In genomic region chr11:118584826-118585225, GRCm38 (mm10) we compare ENCODE assay signal across 9 mouse cellular contexts.
DNase-seq lines count a peak whose midpoint lies in the region; ATAC-seq and TF ChIP-seq lines count a peak whose summit lies in the region.
"Had no signal": no experiment of that assay in that cellular context is flagged by ENCODE, and none has a peak within 500 bp of the region (broad histone marks: within the 10 kb centered on the region; RNA-seq: fewer than 3 reads in every experiment).

No protein-coding gene starts in this region.

- no peak overlapping the region for H3K4me2 ChIP-seq in hindbrain, embryonic 14.5 days (replicated peaks)
- H3K4me2 ChIP-seq: limb, embryonic 12.5 days had no signal

- peak; percentile 95 for ATAC-seq in common myeloid progenitor, adult 5-6 weeks (replicated peaks; ENCODE audit: low read depth, poor library complexity, severe bottlenecking)
- no peak for ATAC-seq in hindbrain, embryonic 14.5 days (ENCODE audit: low FRiP score)

- TF ChIP-seq EP300 in heart, adult 2 months (IDR thresholded peaks at IDR 0.05; ENCODE audit: insufficient read depth, low read depth, low read length) = no peak
- peak; percentile 56; the same call in 1 of the 2 replicates for TF ChIP-seq EP300 in ES-Bruce4 (IDR thresholded peaks at IDR 0.05; ENCODE audit: insufficient read depth, low read depth, low read length)

- no peaks in the 10 kb centered on the region for H3K79me2 ChIP-seq in heart, adult 2 months (replicated peaks; ENCODE audit: control insufficient read depth, insufficient read depth, low read length)

- TF ChIP-seq CTCF in heart, adult 2 months (IDR thresholded peaks at IDR 0.05) = no peak
- TF ChIP-seq CTCF in ES-Bruce4 (IDR thresholded peaks at IDR 0.05; ENCODE audit: low read depth, low read length) = peak; percentile 12

- H3K9me3 ChIP-seq in ES-Bruce4 (replicated peaks; ENCODE audit: control insufficient read depth, insufficient read depth, low read length, poor library complexity, severe bottlenecking) = no peaks in the 10 kb centered on the region
- no peaks in the 10 kb centered on the region for H3K9me3 ChIP-seq in hindbrain, embryonic 14.5 days (ENCODE audit: control insufficient read depth, low read length)
- H3K9me3 ChIP-seq: limb, embryonic 12.5 days had no signal

- no peak overlapping the region for H3K4me3 ChIP-seq in heart, adult 2 months
- H3K4me3 ChIP-seq in ES-Bruce4 (ENCODE audit: low read depth, low read length) = no peak overlapping the region
- no peak overlapping the region for H3K4me3 ChIP-seq in hindbrain, embryonic 14.5 days (replicated peaks; ENCODE audit: low read length)
- H3K4me3 ChIP-seq: limb, embryonic 12.5 days had no signal

- H3K36me3 ChIP-seq in heart, adult 2 months (ENCODE audit: control insufficient read depth, insufficient read depth, low read length) = no peaks in the 10 kb centered on the region
- H3K36me3 ChIP-seq in ES-Bruce4 (ENCODE audit: control insufficient read depth, insufficient read depth, low read length, poor library complexity, severe bottlenecking) = no peaks in the 10 kb centered on the region
- no peaks in the 10 kb centered on the region for H3K36me3 ChIP-seq in hindbrain, embryonic 14.5 days (replicated peaks; ENCODE audit: control insufficient read depth, insufficient read depth)
- H3K36me3 ChIP-seq: limb, embryonic 12.5 days had no signal

- intact Hi-C loops in heart, adult 2 months (cut with DNase I) = no loop called here
- intact Hi-C loops in heart, postnatal 25 days (cut with DNase I) = no loop called here

- DNase-seq in heart, adult 2 months = peak; percentile 49 to 62
- no peak for DNase-seq in heart, postnatal 25 days (ENCODE audit: low spot score)
- peak; percentile 77 for DNase-seq in hindbrain, embryonic 14.5 days (ENCODE audit: low spot score)
- peak; percentile 87 for DNase-seq in lung, postnatal 14 days
- peak; percentile 89 for DNase-seq in thymus, postnatal 0 days (ENCODE audit: low spot score)
- DNase-seq in frontal cortex, postnatal 36 days (ENCODE audit: low spot score in 2 of 2) = no peak

- no peaks in the 10 kb centered on the region for H3K27me3 ChIP-seq in heart, adult 2 months (ENCODE audit: control insufficient read depth, insufficient read depth, low read length)
- H3K27me3 ChIP-seq in ES-Bruce4 (ENCODE audit: control insufficient read depth, insufficient read depth, low read length, poor library complexity, severe bottlenecking) = no peaks in the 10 kb centered on the region
- no peaks in the 10 kb centered on the region for H3K27me3 ChIP-seq in hindbrain, embryonic 14.5 days (ENCODE audit: control insufficient read depth, insufficient read depth, low read length)

- no peaks in the 10 kb centered on the region for H3K4me1 ChIP-seq in heart, adult 2 months (ENCODE audit: control insufficient read depth, insufficient read depth, low read length)
- H3K4me1 ChIP-seq in ES-Bruce4 (ENCODE audit: control insufficient read depth, insufficient read depth, low read length) = no peaks in the 10 kb centered on the region
- peaks cover 10% of the 10 kb centered on the region for H3K4me1 ChIP-seq in hindbrain, embryonic 14.5 days (replicated peaks; ENCODE audit: control insufficient read depth, insufficient read depth, low read length)
- H3K4me1 ChIP-seq: limb, embryonic 12.5 days had no signal

- TF ChIP-seq POLR2A in heart, adult 2 months (IDR thresholded peaks at IDR 0.05; ENCODE audit: insufficient read depth, low read depth, low read length) = no peak
- TF ChIP-seq POLR2A in ES-Bruce4 (IDR thresholded peaks at IDR 0.05; ENCODE audit: insufficient read depth, low read length) = no peak

- no peak overlapping the region for H3K27ac ChIP-seq in heart, adult 2 months
- no peak overlapping the region for H3K27ac ChIP-seq in ES-Bruce4 (ENCODE audit: insufficient read depth, low read length)
- H3K27ac ChIP-seq in hindbrain, embryonic 14.5 days = no peak overlapping the region
- H3K27ac ChIP-seq: limb, embryonic 12.5 days had no signal

- WGBS in heart, adult 2 months = 4% methylated on average over 15 of the region's 15 CpGs
- 6% methylated on average over 15 of the region's 15 CpGs for WGBS in hindbrain, embryonic 14.5 days

- H3K9ac ChIP-seq in heart, adult 2 months (ENCODE audit: low read depth, low read length) = no peak overlapping the region
- H3K9ac ChIP-seq in ES-Bruce4 (ENCODE audit: low read depth, poor library complexity, severe bottlenecking) = no peak overlapping the region
- no peak overlapping the region for H3K9ac ChIP-seq in hindbrain, embryonic 14.5 days
- H3K9ac ChIP-seq: limb, embryonic 12.5 days had no signal

Comparison
In these comparisons a context has a peak if more than half of its experiments do, and no peak if none do; other contexts are left out.
1. DNase-seq: peak in heart, adult 2 months (2 of 2), hindbrain, embryonic 14.5 days (single experiment), lung, postnatal 14 days (single experiment) and thymus, postnatal 0 days (single experiment); none in heart, postnatal 25 days (single experiment) and frontal cortex, postnatal 36 days (0 of 2).